Mouse (Mus musculus) heart, embryonic 16.5 days (tissue): ENCODE results near the gene Tlr5. TPM values are rescaled to one million over a fixed set of nuclear protein-coding genes. Genes with fewer than 3 reads are reported as not detected.

Source experiments
- ATAC-seq: fragments of 200-750 bp; cut with Nextera tagmentation; replicated peaks from 2 replicates; pipeline ENCODE4 v1.8.0; 2017; ENCODE audit warnings: moderate number of reproducible peaks; ENCODE audit not compliant: insufficient read depth, low FRiP score; ENCODE audit errors: extremely low read depth
- H3K27ac ChIP-seq: fragments of 300-500 bp; sonication (generic); 2 replicates; pipeline ENCODE4 v1.5.1; 2014; ENCODE audit warnings: mild to moderate bottlenecking, low read length, control low read depth, moderate library complexity
- H3K27me3 ChIP-seq: fragments of 300-500 bp; sonication (generic); 2 replicates; pipeline ENCODE4 v1.6.1; 2014; ENCODE audit warnings: low read length, mixed read lengths; ENCODE audit not compliant: control insufficient read depth, insufficient read depth
- H3K36me3 ChIP-seq: fragments of 300-500 bp; sonication (generic); 2 replicates; pipeline ENCODE4 v1.6.1; 2014; ENCODE audit not compliant: control insufficient read depth, insufficient read depth
- H3K4me1 ChIP-seq: fragments of 300-500 bp; sonication (generic); 2 replicates; pipeline ENCODE4 v1.6.1; 2014; ENCODE audit warnings: low read length, mixed read lengths; ENCODE audit not compliant: control insufficient read depth, insufficient read depth
- H3K4me2 ChIP-seq: fragments of 300-500 bp; sonication (generic); 2 replicates; pipeline ENCODE4 v1.6.1; 2014; ENCODE audit warnings: low read depth, mild to moderate bottlenecking, control low read depth, low read length
- H3K4me3 ChIP-seq: fragments of 300-500 bp; sonication (generic); 2 replicates; pipeline ENCODE4 v1.5.1; 2014; ENCODE audit warnings: mild to moderate bottlenecking, control low read depth, low read length
- H3K9ac ChIP-seq: fragments of 300-500 bp; sonication (generic); 2 replicates; pipeline ENCODE4 v1.6.1; 2014; ENCODE audit warnings: low read length, control low read depth
- H3K9me3 ChIP-seq: fragments of 300-500 bp; sonication (generic); replicated peaks from 2 replicates; pipeline ENCODE4 v1.6.1; 2016; ENCODE audit warnings: low read length; ENCODE audit not compliant: control insufficient read depth
- WGBS: fragments of 180-500 bp; shearing (Covaris S2); extraction: QIAGEN DNeasy Blood & Tissue Kit; methylation state at CpG from one replicate; pipeline ENCODE4 v1.1.7; 2014; 5-methylcytosine and 5-hydroxymethylcytosine counted together
- polyA plus RNA-seq: library from polyadenylated mRNA; unstranded; fragments of >200 nt; fragmentation: Nextera tagmentation; extraction: Ambion mirVana; gene quantifications from 2 replicates; pipeline ENCODE4 v1.2.1, GENCODE M21; 2015

The Tlr5 gene
- polyA plus RNA-seq, 1 experiment from 2014 or later, result 1.7 TPM

DNA sequence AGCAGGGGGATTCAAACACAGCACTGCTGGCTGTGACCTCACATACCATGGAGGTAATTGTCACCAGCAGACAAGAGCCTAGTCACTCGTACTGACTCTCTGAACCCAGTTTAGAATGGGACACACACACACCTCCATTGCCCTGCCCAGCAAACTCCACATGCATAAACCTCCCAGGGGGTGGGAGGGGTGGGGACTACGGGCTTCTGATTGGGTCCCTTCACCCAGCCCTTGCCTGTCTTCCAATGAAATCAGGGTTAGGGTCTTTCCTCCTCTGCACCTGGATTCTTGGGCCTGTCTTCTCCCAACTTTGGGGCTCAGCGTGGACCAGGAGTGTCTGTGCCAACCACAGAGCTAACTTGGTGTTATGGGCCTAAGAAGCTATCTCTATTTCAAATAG is 4.2 kb downstream of the Tlr5 start:
- Histone ChIP-seq H3K4me1 (peaks cover 28% of the 10 kb centered on the region), H3K36me3 (no peaks in the 10 kb centered on the region), H3K27me3 (no peaks in the 10 kb centered on the region), H3K4me3 (peak overlapping the region; percentile 59; the same call in 1 of the 2 replicates), H3K9ac (peak overlapping the region; percentile 74; the same call in 1 of the 2 replicates), H3K9me3 (no peaks in the 10 kb centered on the region), H3K4me2 (peak overlapping the region; percentile 90), H3K27ac (peak overlapping the region; percentile 81)
- WGBS, result 49% methylated on average over 3 of the region's 3 CpGs
- no peak for ATAC-seq

DNA sequence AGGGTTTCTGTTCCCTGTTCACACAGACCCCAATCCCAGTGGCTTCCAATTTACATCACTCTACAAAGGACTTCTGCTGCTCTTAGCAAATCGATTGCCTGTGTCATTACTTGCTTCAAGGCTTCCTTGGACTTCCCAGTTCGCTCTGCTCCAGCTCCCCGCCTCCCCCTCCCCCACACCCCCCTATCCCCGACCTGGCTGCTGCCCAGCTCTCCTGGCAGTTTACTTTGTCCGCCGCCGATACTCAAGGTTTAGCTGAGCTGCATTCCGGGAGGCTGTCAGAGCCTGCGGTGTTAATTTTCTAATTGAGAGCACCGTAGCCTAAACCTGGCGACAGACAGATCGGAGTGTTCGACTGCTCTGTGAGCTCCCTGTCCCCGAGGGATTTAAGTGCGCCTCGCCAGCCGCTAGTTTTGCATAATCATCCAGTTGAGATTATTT is 4.7 kb downstream of the Tlr5 start:
- H3K9me3 ChIP-seq, result no peaks in the 10 kb centered on the region
- no peaks in the 10 kb centered on the region for H3K36me3 ChIP-seq
- H3K4me3 ChIP-seq, result peak overlapping the region; percentile 59
- no peaks in the 10 kb centered on the region for H3K27me3 ChIP-seq
- WGBS, result 5% methylated on average over 17 of the region's 17 CpGs
- H3K27ac ChIP-seq, result peak overlapping the region; percentile 81
- peak overlapping the region; percentile 90 for H3K4me2 ChIP-seq
- peaks cover 23% of the 10 kb centered on the region for H3K4me1 ChIP-seq
- peak; percentile 47; the same call in 1 of the 2 replicates for ATAC-seq
- peak overlapping the region; percentile 74 for H3K9ac ChIP-seq

- H3K4me1 ChIP-seq, result peaks cover 21% of the 10 kb centered on the region
- no peaks in the 10 kb centered on the region for H3K36me3 ChIP-seq
- peak overlapping the region; percentile 90 for H3K4me2 ChIP-seq
- no peaks in the 10 kb centered on the region for H3K27me3 ChIP-seq
- no peaks in the 10 kb centered on the region for H3K9me3 ChIP-seq
- peak overlapping the region; percentile 81 for H3K27ac ChIP-seq
- 1% methylated on average over 20 of the region's 20 CpGs for WGBS
- peak overlapping the region; percentile 59 for H3K4me3 ChIP-seq
- H3K9ac ChIP-seq, result peak overlapping the region; percentile 74
- ATAC-seq, result peak; percentile 71
Observed at GRCm38 (mm10) chr1:182959811-182960455, 5.3 kb downstream of the Tlr5 start.

GRCm38 (mm10) chr1:182961076-182961475 is 6.5 kb downstream of the Tlr5 start:
- 74% methylated on average over 5 of the region's 5 CpGs for WGBS
- no peak overlapping the region for H3K27ac ChIP-seq

DNA sequence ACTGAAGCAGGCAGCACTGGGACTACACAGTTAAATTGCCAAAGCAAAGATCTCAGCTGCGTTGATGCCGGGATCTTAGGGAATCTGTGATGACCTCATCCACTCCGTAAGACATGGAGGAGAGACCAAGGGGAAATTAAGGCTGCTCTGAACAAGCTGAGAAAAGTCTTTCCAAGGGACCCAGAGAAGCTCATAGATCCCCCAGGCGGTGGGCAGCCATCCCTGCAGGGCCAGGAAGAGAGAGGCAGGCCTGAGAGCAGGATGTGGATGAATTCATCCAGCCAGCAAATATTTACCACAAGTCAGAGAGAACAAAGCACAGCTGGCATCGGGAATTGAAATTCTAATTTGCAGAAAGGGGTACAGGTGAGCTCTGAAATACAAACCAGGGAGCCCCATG is 8.7 kb downstream of the Tlr5 start:
- no peaks in the 10 kb centered on the region for H3K27me3 ChIP-seq
- H3K36me3 ChIP-seq, result no peaks in the 10 kb centered on the region
- peaks cover 7% of the 10 kb centered on the region for H3K4me1 ChIP-seq
- H3K9ac ChIP-seq, result no peak overlapping the region
- 57% methylated on average over 5 of the region's 5 CpGs for WGBS
- H3K27ac ChIP-seq, result no peak overlapping the region
- ATAC-seq, result no peak
- H3K9me3 ChIP-seq, result no peaks in the 10 kb centered on the region
- no peak overlapping the region for H3K4me2 ChIP-seq
- H3K4me3 ChIP-seq, result no peak overlapping the region

More at GRCm38 (mm10) chr1:182961076-182961475, 6.5 kb downstream of the Tlr5 start:
- H3K27me3 ChIP-seq, result no peaks in the 10 kb centered on the region
- ATAC-seq, result no peak
- H3K36me3 ChIP-seq, result no peaks in the 10 kb centered on the region
- no peaks in the 10 kb centered on the region for H3K9me3 ChIP-seq
- H3K9ac ChIP-seq, result no peak overlapping the region
- H3K4me2 ChIP-seq, result no peak overlapping the region
- H3K4me3 ChIP-seq, result no peak overlapping the region
- peaks cover 15% of the 10 kb centered on the region for H3K4me1 ChIP-seq

DNA sequence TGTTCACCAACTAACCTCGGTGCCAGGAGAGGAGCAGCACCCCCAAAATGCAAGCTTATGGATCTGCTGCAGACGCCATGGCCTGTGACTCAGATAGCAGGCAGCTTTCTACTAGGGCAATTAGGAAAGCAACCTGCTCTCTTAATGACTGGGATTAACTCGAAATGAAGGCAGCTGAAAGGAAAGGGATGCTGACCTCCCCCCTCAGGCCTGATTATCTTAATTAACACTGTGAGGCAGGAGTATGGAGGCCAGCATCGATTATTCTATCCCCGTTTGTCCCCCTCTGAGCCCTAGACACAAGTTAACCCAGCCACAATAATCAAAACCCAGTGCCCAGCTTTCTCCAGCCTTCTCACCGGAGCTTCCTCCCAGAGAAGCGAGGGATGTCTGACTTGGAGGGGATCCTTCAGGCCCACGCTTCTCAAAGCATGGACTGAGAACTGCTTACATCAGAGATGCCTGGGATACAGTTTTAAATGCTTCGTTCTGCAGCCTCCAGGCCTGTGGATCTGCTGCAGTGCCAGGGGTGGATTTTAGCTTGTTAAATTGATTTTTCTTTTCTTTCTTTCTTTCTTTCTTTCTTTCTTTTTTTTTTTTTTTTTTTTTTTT is 10.4 kb downstream of the Tlr5 start:
- Histone ChIP-seq H3K4me3 (no peak overlapping the region), H3K36me3 (no peaks in the 10 kb centered on the region), H3K9me3 (no peaks in the 10 kb centered on the region), H3K27me3 (no peaks in the 10 kb centered on the region), H3K9ac (no peak overlapping the region), H3K4me1 (no peaks in the 10 kb centered on the region), H3K4me2 (no peak overlapping the region), H3K27ac (no peak overlapping the region)
- 73% methylated on average over 9 of the region's 9 CpGs for WGBS
- ATAC-seq, result no peak

GRCm38 (mm10) chr1:182968732-182969131 is 14.1 kb downstream of the Tlr5 start:
- H3K4me3 ChIP-seq, result no peak overlapping the region
- ATAC-seq, result no peak
- no peaks in the 10 kb centered on the region for H3K4me1 ChIP-seq
- H3K36me3 ChIP-seq, result no peaks in the 10 kb centered on the region
- 70% methylated on average over 9 of the region's 9 CpGs for WGBS
- no peak overlapping the region for H3K27ac ChIP-seq
- no peaks in the 10 kb centered on the region for H3K9me3 ChIP-seq
- H3K9ac ChIP-seq, result no peak overlapping the region
- H3K27me3 ChIP-seq, result no peaks in the 10 kb centered on the region
- no peak overlapping the region for H3K4me2 ChIP-seq

DNA sequence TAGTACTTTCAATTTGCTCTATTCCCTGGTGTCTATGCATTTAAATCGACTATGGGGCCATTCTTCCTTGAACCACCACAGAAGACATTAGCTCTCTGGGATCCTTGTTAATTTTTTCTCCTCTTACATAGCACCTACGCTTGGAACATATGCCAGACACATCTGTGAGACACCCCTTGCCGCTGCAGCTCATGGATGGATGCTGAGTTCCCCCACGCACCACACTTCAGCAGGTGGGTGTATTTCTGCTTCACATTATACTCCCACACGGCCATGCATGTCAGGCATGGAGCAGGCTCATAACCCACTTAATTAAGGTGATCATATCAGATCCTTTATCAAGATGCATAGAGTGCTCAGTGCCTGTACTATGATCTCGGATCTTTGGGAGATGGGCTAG is 17.7 kb downstream of the Tlr5 start:
- no peak overlapping the region for H3K4me2 ChIP-seq
- H3K27me3 ChIP-seq, result no peaks in the 10 kb centered on the region
- H3K4me1 ChIP-seq, result no peaks in the 10 kb centered on the region
- no peaks in the 10 kb centered on the region for H3K9me3 ChIP-seq
- H3K36me3 ChIP-seq, result peaks cover 2% of the 10 kb centered on the region; the same call in 1 of the 2 replicates
- 84% methylated on average over 6 of the region's 6 CpGs for WGBS
- no peak overlapping the region for H3K4me3 ChIP-seq
- no peak overlapping the region for H3K27ac ChIP-seq
- no peak for ATAC-seq
- H3K9ac ChIP-seq, result no peak overlapping the region

DNA sequence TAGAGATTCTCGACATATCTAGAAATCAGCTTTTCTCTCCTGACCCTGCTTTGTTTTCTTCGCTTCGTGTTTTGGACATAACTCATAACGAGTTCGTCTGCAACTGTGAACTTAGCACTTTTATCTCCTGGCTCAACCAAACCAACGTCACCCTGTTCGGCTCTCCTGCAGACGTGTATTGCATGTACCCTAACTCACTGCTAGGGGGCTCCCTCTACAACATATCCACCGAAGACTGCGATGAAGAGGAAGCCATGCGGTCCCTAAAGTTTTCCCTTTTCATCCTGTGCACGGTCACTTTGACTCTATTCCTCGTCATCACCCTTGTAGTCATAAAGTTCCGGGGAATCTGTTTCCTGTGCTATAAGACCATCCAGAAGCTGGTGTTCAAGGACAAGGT is 20.2 kb downstream of the Tlr5 start:
- no peak overlapping the region for H3K27ac ChIP-seq
- peaks cover 2% of the 10 kb centered on the region; the same call in 1 of the 2 replicates for H3K36me3 ChIP-seq
- no peaks in the 10 kb centered on the region for H3K9me3 ChIP-seq
- ATAC-seq, result no peak
- H3K4me3 ChIP-seq, result no peak overlapping the region
- no peak overlapping the region for H3K9ac ChIP-seq
- no peaks in the 10 kb centered on the region for H3K4me1 ChIP-seq
- H3K27me3 ChIP-seq, result no peaks in the 10 kb centered on the region
- 76% methylated on average over 14 of the region's 14 CpGs for WGBS
- H3K4me2 ChIP-seq, result no peak overlapping the region
